Mouse (Mus musculus) retina, postnatal 1 day (tissue): ENCODE measurements at regions not wholly inside any gene's neighbourhood (a gene's known extent, or its start where the extent isn't known, plus 50 kb on each side); places are given as distances from the start of the nearest gene placed in this dataset.
A peak's percentile ranks its signal among the peaks of the same experiment; 100 is the strongest.

Experiments
- DNase-seq: peaks from one replicate; pipeline ENCODE4 v3.0.0-alpha.2; 2012

DNA sequence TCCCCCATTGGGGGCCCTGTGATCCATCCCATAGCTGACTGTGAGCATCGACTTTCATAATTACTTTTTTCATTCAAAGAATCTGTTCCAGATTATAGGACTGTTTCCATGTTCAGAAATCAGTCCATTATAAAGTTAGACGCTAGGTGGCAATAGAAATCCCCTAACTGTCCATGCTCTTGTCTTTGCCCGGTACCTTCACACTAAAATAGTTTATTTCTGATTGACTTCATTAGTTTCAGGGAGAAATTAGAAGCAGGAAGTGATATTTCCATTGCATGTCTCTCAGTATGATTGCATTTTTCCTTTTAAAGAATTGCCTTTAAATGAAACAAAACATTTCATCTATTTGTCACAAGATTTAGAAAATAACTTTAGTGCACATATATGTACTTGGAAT lies 131.7 kb downstream of the Fbxo8 start:
- peak; percentile 38 for DNase-seq

DNA sequence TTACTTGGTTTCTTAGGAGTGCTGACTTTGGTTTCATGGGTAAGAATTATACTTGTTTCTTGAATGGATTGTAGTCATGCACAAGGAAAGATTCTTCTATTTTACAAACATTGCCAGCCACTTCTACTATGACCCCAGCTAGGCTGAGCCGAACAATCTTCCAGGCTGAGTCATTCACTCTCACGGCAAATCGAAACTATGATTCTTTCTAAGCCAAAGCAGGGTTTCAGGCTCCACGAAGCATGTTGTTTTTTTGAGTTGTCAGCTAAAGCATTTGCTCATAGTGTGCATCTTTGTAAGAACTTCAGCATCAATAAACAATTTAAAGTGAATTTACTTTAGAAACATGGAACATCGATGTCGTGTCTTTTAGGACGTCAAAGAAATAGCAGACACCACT lies 133.5 kb downstream of the Fbxo8 start:
- DNase-seq, result no peak

DNA sequence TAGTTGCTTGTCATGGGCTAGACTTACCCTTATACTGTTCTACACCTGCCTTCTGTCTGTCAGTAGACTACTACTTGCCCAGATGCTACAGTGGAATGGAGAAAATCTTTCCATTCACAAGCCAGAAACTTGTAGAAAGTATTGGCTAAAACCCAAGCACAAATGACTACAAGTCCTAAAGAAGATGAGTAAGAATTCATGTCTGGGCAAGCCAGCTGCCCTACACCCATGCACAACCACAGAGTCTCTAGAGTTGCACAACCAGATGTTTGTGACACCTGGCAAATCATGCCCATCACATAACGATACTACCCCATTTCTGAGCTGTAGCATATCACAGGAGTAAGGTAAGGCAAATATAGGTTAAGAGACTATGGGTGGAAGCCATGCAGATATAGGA lies 144.5 kb downstream of the Fbxo8 start:
- no peak for DNase-seq

DNA sequence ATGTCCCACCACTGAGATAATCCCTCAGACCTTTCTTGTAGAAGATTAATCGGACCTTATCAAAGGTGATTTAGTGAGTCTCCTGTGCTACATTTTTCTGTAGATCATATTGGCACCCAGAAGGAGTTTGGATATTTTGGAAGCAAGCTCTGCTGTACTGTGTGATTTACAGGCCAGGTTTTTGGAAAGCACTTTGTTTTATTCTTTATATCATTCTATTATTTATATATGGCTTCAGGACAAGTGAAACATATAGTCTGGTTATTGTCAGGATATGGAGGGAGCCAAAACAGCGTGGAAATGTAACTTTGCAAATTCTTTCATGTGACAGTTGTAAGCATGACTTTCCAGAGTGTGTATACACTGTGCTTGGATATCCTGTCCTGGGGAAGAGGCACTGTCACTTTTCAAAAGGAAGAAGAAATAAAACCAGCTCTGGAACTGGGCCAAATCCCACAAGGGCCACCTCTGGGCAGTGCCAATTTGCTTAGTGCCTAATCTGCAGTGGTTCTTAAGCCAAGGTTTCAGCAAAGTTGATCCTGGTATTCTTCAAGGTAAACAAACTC lies 149.8 kb downstream of the Fbxo8 start:
- no peak for DNase-seq

DNA sequence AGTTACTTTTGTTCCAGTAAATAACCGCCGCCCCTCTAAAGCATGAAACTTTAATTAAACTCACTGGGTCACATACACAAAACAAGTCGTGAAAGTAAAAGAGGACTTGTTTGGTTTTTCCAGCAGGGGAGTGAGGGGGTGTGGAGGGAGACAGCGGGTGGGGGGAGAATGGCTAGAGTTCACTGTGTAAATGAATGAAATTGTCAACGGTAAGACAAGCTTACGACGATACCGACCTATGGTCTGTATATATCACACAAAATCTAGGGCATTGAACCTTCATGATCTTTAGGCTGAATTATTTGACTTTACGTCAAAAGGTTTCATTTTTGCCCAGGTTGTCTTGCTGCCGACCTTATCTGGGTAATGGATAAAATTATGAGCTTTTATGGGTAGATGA lies 155.5 kb downstream of the Fbxo8 start:
- peak; percentile 22 for DNase-seq

DNA sequence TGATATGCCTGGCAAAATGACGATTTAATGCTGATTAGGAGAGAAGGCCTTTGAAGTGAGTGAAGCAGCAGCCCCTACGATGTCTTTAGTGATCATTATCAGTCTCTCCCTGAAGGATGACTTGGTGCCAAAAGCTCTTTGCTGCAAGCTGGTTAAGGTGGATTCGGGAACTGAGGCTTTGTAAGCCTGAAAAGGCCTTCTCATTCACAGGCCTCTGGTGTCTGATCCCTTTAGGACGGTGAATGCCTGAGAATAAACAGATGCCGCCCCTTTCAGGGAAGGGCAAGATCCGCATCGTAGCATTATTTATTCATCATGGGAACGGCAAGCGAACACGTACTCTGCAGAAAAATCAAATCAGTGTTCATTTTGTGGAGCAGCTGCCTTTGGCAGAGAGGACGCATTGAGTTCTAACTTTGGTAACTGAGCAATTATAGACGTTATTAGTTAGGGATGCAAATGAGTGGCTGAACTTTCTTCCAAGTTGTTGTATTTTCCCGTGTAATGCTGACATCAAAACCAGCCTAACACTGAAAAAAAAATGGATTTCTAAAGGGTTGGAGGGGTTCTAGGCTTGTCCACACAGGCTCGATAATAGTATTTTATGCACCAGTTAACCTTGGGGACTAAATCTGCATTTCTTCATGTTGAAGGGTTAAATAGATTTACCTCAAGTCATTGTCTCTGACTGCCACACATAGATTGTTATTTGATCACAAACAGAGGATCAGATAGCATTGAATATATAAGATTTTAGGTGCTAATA lies 156.2 kb downstream of the Fbxo8 start:
- peak; percentile 74 for DNase-seq

DNA sequence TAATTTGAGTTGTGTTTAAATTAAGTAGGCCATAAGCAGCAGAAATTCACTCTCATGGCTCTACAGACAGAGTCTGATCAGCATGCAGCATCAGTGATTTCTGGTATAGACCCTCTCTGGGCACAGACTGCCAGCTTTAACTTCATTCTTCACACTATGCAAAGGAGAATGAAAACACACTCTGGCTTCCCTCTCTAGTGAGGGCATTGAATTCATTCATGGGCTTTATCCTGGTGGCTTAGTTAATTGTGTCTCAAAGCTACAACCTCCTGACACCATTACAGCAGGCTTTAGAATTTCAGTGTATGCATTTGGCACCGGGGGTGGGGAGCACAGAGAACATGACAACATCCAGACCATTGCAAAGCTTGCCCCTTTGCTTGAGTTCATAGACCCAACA lies 169.1 kb downstream of the Fbxo8 start:
- DNase-seq, result no peak

DNA sequence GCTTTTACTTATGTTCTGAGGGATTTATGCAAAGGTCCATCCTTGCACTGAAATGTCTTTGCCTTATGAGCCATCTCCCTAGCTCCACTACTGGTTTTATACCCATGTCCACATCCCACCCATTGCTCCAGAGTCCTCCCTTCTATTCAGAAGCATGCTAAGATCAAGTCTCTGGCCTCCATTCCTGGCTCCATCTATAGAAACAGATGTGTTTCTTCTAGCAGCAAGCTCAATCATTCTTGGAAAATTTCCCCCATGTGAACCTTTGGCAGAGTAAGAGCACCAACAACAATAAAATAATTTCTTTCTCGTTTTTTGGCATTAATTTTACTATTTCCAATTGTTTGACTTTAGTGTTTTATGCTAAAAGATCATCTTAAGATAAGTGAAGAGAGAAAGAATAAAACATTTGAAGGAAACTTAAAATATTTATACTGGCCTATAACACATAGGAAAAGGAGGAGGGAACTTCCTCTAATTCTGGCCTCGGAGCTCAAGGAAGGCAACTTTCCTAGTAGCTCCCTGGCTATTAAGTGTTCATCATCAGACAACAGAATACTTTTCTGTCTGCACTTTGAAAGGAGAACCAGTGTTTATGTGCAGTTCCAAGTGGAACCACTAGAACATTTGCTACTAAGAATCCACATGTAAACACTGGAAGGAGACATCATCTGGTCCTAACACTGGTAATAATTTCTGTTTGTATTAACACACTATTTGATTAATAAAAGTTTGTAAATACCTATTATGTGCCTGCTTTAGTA lies 171.8 kb downstream of the Fbxo8 start:
- DNase-seq, result no peak

DNA sequence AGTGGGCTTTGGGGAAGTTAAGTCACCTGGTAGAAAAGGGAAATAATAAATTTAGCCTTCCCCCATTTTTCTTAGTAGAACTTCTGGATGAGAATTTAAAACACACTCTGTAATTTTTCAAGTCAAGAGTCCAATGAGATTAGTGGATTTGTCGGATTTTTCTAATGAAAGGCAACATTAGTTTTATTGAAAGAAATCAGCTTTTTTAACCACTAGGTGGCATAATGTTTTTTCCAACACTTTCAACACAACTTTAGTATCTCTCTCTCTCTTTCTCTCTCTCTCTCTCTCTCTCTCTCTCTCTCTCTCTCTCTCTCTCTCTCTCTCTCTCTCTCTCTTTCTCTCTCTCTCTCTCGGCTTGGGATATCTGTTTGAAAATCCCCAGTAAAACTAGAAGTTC lies 173.7 kb downstream of the Fbxo8 start:
- no peak for DNase-seq

DNA sequence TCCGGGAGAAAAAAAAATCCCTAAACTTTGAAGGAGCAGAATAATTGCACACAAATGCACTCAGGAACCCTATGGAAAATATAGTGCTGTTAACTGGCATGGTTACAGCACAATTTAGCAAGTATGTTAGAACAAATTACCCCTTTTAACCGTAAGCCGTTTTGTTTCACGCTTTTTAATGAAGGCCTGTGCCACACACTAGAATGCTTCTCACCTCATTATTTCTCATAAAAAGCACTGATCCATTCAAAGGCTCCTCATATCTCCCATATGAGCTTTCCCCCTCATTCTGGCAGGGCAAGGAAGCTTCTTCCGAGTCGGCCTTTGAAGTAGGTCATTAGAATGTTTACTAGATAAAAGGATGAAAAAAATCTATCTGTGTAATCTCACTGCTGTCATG lies 182.4 kb downstream of the Fbxo8 start:
- peak; percentile 50 for DNase-seq

DNA sequence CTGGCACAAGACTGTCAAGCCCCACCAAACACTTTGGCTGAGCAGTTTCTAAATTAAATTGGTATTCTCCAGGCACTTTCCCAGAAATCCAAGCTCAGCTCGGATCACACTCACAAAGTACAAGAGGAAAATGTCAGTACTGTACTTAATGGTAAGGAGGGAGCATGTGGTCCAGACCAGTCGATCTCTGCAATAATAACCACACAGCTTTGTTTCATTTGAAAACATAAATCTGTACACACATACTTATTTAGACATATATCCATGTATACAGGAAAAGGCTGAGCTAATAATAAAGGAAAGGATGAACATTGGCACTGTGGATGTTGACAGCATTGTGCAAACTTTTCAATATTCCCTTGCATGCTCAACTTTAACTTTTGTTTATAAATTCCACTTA lies 184.1 kb downstream of the Fbxo8 start:
- no peak for DNase-seq

DNA sequence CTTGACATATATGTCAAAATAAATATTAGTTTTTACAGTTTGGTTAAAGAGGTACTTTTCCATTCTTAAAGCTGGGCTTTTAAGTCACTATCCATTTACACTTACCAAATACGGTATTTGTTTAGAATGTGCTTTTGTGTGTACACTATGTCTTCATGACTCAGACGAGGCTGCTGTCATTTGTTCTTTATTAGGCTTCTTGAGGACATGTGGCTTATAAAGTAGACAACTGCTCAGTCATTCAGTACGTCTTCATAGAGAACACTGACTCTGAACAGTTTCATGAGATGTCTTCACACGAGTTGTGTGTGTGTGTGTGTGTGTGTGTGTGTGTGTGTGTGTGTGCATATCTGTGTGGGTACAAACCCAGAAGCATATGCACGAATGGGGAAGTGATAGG lies 216.1 kb downstream of the Fbxo8 start:
- no peak for DNase-seq

DNA sequence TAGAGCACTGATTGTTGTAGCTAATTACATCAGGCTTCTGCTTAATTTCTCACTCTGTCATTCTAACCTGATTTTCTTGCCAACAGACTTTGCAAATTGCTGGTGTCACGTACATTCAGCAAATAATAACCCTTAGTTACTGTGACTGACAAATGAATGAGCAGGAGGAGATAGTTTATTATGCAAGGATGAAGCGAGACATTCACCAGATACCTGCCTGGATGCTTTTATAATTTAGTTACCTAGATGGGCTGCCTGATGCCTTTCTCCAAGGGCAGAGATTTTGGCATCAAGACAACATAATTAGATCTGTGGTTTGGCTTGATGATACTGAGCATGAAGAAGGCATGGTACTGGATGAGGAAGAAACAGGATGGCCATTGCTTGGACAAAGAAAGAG lies 233.6 kb downstream of the Fbxo8 start:
- DNase-seq, result no peak

DNA sequence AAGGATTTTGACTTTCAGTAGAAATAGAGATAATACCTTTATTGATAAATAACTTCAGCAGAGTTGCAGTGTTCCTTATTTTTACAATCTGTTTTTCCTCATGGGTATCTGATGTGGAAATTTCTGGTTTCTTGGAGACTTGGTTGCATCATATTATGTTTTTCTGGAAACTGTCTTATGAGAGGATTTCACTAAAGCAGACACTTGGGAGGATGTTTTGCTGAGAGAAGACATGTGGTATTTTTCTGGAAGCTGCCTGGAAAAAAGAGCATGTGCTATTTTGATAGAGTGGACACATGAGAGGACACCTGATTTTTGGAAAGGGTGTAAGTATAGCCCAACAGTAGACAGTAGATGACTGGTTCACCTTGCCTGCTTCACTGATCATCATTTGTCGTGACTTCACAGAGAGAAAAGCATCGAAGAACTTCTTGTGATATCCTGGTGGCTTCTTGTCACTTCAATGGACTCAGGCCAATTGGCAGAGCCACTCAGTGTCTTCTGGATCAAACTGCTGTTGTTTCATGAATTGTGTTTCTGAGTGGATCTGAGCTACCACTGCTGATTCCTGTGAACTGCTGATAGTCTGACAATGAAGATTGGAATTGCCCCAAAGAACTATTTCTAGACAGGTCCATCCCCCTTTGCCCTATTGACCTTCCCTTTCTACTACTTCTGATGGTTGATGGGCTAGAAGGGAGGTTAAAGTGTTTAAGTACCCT lies 238.8 kb downstream of the Fbxo8 start:
- no peak for DNase-seq

DNA sequence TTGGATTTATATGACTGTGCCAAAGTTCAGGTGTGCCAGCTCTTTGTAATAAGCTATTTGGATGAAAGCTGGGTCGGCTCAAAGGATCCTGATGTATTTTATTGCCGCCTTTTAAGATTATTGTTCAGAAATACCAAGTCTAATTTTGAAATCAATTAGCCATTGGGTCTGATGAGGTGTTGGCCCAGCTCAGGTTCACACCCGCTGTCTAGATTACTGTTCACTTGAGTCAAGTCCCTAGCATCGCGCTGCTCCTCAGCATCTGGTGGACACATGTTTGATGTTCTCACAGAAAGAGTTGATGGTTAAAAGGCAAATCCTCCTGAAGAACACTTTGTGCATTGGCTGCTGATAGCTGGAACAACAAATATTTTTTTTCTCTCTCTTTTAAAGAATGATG lies 281.8 kb downstream of the Fbxo8 start:
- DNase-seq, result no peak

DNA sequence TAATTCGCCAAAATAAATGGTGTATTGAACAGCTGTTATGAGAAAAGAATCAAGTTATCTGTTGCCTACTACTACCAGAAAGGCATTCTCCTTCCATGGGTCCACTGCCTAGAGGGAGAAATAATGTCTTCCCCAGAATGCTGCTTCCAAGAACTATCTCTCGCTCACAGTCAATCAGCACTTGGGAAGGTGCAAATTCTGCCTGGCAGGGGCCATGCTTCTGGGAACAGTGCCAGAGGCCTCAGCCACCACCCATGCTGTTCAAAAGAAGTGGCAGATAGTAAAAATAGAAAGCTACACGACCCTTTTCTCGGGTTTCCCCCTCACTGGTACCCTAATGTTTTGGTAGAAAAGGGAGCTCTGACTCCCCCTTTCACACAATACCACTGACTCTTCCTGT lies 282.2 kb downstream of the Fbxo8 start:
- DNase-seq, result no peak

DNA sequence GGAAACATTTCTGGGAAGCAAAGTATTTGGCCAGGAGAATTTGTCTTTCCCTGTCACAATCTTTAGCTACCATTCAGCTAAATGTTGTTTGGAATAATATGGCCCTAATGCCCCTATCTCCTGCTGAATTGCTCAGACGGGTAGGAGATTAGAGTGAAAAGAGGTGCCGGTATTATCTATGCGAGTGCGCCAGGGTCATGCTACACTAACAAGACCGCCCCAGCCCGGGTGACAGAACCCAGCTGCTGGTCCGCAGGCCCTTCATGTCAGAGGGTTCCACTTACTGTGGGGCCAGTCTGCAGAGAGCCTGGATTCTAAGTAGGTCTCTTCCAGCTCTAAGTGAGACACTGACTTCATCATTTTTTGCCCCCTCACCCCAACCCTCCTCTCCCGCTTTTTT lies 332.6 kb downstream of the Fbxo8 start:
- no peak for DNase-seq

DNA sequence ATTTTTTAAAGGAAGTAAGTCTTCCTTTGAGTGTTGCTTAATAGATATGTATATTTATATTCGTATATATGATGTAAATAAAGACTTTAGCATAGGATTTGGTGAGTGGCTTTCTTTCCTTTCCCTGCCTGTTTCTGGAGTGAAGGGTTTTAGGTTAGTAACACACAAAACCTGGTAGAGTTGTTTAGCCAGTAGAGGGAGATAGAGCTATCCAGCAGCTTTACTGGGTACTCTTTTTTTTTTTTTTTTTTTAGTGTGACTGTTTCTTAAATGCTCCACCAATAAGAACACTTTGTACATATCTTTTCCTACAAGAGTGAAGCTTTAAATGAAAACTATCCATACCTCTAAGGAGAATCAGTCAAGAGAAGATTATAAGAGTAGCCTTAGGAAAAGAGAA lies 333.3 kb downstream of the Fbxo8 start:
- peak; percentile 18 for DNase-seq

DNA sequence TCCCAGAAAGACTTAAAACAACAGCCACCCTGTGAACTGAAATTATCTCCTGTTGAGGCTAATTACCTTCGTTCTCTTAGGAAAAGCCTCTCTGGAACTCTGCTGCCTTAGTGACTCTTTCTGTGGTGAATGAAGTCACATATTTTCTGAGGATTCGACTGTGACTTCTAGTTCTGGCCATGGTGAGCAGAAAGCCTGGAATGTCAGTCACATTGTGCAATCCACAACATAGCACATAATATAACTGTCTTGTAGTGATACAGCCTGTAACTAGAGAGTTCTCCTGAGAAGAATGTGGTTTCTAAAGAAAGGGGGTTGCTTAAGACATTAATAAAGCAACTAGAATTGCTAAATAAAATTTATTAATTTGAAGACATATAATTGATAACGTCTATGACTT lies 342.7 kb downstream of the Fbxo8 start:
- DNase-seq, result no peak

DNA sequence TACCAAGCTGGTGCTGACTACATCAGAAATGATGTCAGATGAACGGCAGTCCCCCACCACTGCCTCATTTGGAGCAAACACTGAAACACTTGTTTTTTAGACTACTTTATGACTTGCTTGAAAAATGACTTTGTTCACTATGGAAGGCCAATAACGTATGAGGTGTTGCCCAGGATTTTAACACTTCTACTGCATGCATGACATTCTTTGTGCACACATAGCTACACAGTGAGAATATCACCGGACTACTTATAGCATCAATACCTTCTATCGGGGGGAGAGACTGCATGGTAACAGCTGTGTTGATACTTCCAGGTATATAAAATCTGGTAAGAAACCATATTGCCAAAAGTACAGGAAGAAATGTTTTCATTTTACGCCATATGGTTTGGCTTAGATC lies 364.5 kb downstream of the Fbxo8 start:
- no peak for DNase-seq

DNA sequence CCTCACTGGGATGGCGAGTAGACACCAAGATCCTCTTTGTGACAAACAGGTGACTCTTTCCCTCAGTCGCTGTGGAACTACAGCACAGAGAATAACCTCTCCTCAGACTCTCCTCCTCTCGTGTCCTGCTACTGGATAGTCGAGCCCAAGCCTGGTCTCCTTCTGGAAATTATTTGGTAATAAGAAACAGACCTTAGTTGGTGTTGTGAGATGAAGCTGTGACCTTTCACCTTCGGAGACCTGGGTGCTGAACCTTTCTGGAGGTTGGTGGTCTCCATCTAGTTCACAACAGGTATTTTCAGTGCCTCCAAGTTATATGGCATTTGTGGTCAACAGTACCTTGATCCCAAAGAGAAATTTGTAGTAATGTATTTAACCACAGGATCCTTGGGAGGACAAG lies 365.1 kb downstream of the Fbxo8 start:
- no peak for DNase-seq

DNA sequence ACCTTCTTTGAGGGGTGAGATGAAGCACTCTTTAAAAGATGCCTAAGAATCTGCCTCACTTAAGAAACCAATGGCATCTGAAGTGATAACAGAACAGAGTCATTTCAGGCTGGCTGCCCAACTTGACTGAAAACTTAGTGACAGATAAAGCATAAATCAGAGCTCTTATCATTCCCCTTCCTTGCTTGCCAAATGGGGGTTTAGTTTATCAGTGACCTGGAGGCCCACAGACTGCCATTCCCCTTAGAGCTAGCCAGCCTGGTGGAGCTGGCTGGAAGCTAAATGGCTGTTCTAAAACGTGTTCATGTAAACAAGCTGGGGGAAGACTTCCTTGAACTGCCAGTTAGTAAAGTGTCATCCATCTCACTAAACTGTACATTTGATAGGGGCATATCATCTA lies 373.8 kb downstream of the Fbxo8 start:
- peak; percentile 1 for DNase-seq

DNA sequence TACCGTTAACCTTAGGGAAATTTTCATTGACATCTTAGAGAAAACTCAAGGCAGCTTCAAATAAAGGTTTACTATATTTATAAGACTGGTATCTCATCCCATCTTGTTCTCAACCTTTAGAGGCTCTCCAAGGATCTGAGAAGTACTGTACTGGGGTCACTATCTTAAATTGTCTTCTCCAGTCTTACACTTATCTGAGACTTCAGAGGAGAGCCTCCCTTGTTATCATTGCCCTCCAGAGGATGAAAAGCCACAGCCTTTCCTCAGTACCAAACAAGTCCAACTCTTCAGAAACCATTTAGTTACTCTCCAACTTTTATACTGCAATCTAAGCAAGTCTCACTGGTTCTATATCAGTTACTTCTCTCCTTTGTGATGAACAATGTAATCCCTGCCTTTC lies 376.3 kb downstream of the Fbxo8 start:
- no peak for DNase-seq

DNA sequence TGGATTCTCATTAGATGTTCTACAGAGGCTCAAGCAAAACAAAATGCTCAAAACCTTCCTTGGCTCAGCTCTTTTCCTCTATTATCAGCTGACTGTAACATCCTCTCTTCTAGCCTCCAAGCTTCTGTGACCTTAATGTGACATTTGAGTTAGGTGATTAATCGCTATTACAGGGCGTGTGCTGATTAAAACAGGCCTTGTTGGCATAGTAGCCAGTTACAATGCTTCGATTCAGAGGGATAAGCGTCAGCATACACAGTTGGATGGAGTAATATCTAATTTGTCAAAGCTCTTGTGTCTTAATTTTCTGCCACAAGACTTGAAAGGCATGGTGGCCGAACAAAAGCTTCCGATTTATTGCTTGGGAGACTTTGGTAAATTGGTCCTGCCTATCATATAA lies 378.2 kb downstream of the Fbxo8 start:
- DNase-seq, result peak; percentile 71
